Mouse (Mus musculus) forelimb bud, embryonic 11.5 days (tissue): Measurements from ENCODE around the gene Zfp866.

Experiments
- DNase-seq: peaks from one replicate; pipeline ENCODE4 v3.0.0-alpha.2; 2012; ENCODE audit warnings: low read depth, low spot score

Zfp866 gene

GRCm38 (mm10) chr8:69790773-69791367 is at the start of gene Zfp866, which contains the start of gene Atp13a1:
Gene Zfp866, minus strand, starts transcription at chr8:69791178.
Gene Atp13a1, plus strand, starts transcription at chr8:69791163.
- DNase-seq, result peak; percentile 89

GRCm38 (mm10) chr8:69837057-69837682 is 46.2 kb upstream of the Zfp866 start:
- DNase-seq, result no peak

GRCm38 (mm10) chr8:69832298-69832853 is 41.4 kb upstream of the Zfp866 start, which contains the start of gene Pbx4:
Gene Pbx4, plus strand, starts transcription at chr8:69832491.
- DNase-seq, result peak; percentile 97

GRCm38 (mm10) chr8:69826371-69826770 is 35.4 kb upstream of the Zfp866 start:
- DNase-seq, result no peak

GRCm38 (mm10) chr8:69822386-69823191 is 31.6 kb upstream of the Zfp866 start, which contains the start of gene Lpar2:
Gene Lpar2, plus strand, starts transcription at chr8:69822429.
- peak; percentile 77 for DNase-seq

- DNase-seq, result no peak
Measured at GRCm38 (mm10) chr8:69821971-69822385, 31.0 kb upstream of the Zfp866 start.

- no peak for DNase-seq
Measured at GRCm38 (mm10) chr8:69820466-69820865, 29.5 kb upstream of the Zfp866 start.

- DNase-seq, result no peak
Measured at GRCm38 (mm10) chr8:69815396-69815795, 24.4 kb upstream of the Zfp866 start.

GRCm38 (mm10) chr8:69814881-69815280 is 23.9 kb upstream of the Zfp866 start:
- DNase-seq, result no peak

- no peak for DNase-seq
Measured at GRCm38 (mm10) chr8:69809820-69810219, 18.8 kb upstream of the Zfp866 start.

- peak; percentile 17 for DNase-seq
Measured at GRCm38 (mm10) chr8:69808864-69809403, 18.0 kb upstream of the Zfp866 start.

- peak; percentile 59 for DNase-seq
Measured at GRCm38 (mm10) chr8:69808094-69808863, 17.3 kb upstream of the Zfp866 start, which contains the start of gene Gmip. Gene Gmip, plus strand, starts transcription at chr8:69808679.

GRCm38 (mm10) chr8:69807236-69807635 is 16.3 kb upstream of the Zfp866 start:
- DNase-seq, result no peak

GRCm38 (mm10) chr8:69805491-69805890 is 14.5 kb upstream of the Zfp866 start:
- no peak for DNase-seq

GRCm38 (mm10) chr8:69805086-69805485 is 14.1 kb upstream of the Zfp866 start:
- no peak for DNase-seq

GRCm38 (mm10) chr8:69804537-69804936 is 13.6 kb upstream of the Zfp866 start:
- no peak for DNase-seq

- no peak for DNase-seq
Measured at GRCm38 (mm10) chr8:69803366-69803765, 12.4 kb upstream of the Zfp866 start.

- DNase-seq, result no peak
Measured at GRCm38 (mm10) chr8:69802216-69802615, 11.2 kb upstream of the Zfp866 start.

GRCm38 (mm10) chr8:69801796-69802195 is 10.8 kb upstream of the Zfp866 start:
- no peak for DNase-seq

- no peak for DNase-seq
Measured at GRCm38 (mm10) chr8:69799946-69800345, 9.0 kb upstream of the Zfp866 start.

- DNase-seq, result no peak
Measured at GRCm38 (mm10) chr8:69799261-69799660, 8.3 kb upstream of the Zfp866 start.
